Mouse (Mus musculus): Measurements from ENCODE around the gene Atrnl1. TPM values are rescaled to one million over a fixed set of nuclear protein-coding genes. Genes with fewer than 3 reads are reported as not detected.

The Atrnl1 gene
- polyA plus RNA-seq, 1 experiment from 2014 or later: 6.9 TPM

- Histone ChIP-seq H3K4me1 (ENCODE audit: control insufficient read depth, insufficient read depth, low read length) (no peaks in the 10 kb centered on the region), H3K36me3 (ENCODE audit: control insufficient read depth, insufficient read depth, low read length) (no peaks in the 10 kb centered on the region), H3K9ac (ENCODE audit: low read length) (no peak overlapping the region), H3K4me2 (ENCODE audit: low read length) (no peak overlapping the region), H3K4me3 (ENCODE audit: low read depth, low read length) (no peak overlapping the region), H3K27me3 (replicated peaks; ENCODE audit: control insufficient read depth, insufficient read depth, low read length) (no peaks in the 10 kb centered on the region), H3K27ac (ENCODE audit: low read depth, low read length) (no peak overlapping the region), H3K9me3 (replicated peaks; ENCODE audit: control insufficient read depth, low read length) (no peaks in the 10 kb centered on the region)
- ATAC-seq (no peak), DNase-seq (ENCODE audit: low spot score) (no peak)
- 91% methylated on average over 7 of the region's 7 CpGs for WGBS
Measured at GRCm38 (mm10) chr19:57833083-57833482, 222.2 kb downstream of the Atrnl1 start.

DNA sequence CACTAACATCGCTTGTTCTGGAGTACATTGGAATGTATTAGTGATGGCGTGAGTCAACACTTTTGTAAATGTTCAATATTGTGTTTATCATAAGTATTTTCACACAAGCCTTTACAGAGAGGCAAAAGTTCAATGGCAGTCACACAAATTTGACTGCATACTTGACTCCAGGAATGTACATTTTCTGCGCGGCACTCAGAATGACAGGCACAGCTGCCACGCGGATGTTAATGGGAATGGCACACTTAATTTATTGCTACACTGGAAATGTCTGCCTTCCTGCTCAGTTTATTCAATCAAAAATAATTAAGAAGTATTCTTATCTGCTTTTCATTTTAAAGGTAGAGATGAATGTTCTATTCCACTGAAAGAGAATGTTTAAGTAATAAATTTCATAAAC, 227.0 kb downstream of the Atrnl1 start:
- no peak overlapping the region for H3K9ac ChIP-seq (ENCODE audit: low read length)
- H3K4me3 ChIP-seq (ENCODE audit: low read depth, low read length): no peak overlapping the region
- WGBS: 80% methylated on average over 6 of the region's 6 CpGs
- DNase-seq (ENCODE audit: low spot score) (peak; percentile 24), ATAC-seq (no peak)
- H3K4me1 ChIP-seq (ENCODE audit: control insufficient read depth, insufficient read depth, low read length): no peaks in the 10 kb centered on the region
- 0 out of 2 replicates have a peak, but pooled peaks cover 2% of the 10 kb centered on the region for H3K9me3 ChIP-seq (replicated peaks; ENCODE audit: control insufficient read depth, low read length)
- H3K27me3 ChIP-seq (replicated peaks; ENCODE audit: control insufficient read depth, insufficient read depth, low read length): no peaks in the 10 kb centered on the region
- no peak overlapping the region for H3K4me2 ChIP-seq (ENCODE audit: low read length)
- no peak overlapping the region for H3K27ac ChIP-seq (ENCODE audit: low read depth, low read length)
- no peaks in the 10 kb centered on the region for H3K36me3 ChIP-seq (ENCODE audit: control insufficient read depth, insufficient read depth, low read length)

DNA sequence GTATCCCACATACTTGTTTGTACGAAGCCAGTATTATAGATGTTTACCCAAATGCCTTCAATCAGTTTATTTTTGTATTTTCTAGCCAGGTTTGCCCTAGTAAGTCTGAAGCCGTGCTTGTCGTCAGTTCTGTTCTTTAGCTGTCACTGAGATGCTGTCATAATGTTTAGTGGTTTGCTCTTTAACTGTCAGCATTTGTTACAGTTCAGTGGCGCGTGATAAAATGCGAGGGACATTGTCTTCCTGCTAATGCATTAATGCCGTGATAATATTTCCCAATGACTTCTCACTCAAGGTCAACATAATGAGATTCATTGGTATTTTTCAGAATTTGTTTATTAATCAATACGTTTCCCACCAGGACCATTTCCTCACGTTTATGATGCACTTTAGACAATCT, 227.7 kb downstream of the Atrnl1 start:
- no peak overlapping the region for H3K9ac ChIP-seq (ENCODE audit: low read length)
- ATAC-seq: no peak

DNA sequence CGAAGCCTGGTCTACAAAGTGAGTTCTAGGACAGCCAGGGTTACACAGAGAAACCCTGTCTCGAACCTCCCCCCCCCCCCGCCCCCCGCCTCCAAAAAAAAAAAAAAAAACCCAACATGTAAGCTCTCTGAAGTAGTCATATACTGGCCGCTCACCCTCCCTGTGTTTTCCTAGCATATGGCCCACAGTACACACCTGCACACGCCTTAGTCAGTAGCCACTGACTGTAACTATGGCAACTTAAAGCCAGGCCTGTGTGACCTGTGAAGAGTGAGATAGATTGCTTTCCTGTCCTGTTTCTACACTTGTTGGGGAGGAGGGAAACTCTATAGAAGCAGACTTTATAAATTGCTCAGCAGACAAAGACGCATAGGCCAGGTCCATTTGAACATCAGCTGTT, 239.1 kb downstream of the Atrnl1 start:
- H3K9ac ChIP-seq (ENCODE audit: low read length): no peak overlapping the region
- no peaks in the 10 kb centered on the region for H3K36me3 ChIP-seq (ENCODE audit: control insufficient read depth, insufficient read depth, low read length)
- no peaks in the 10 kb centered on the region for H3K9me3 ChIP-seq (replicated peaks; ENCODE audit: control insufficient read depth, low read length)
- H3K4me3 ChIP-seq (ENCODE audit: low read depth, low read length): no peak overlapping the region
- no peak overlapping the region for H3K27ac ChIP-seq (ENCODE audit: low read depth, low read length)
- H3K27me3 ChIP-seq (replicated peaks; ENCODE audit: control insufficient read depth, insufficient read depth, low read length): no peaks in the 10 kb centered on the region
- DNase-seq (ENCODE audit: low spot score): no peak
- 79% methylated on average over 7 of the region's 7 CpGs for WGBS
- H3K4me2 ChIP-seq (ENCODE audit: low read length): no peak overlapping the region
- no peak for ATAC-seq
- H3K4me1 ChIP-seq (ENCODE audit: control insufficient read depth, insufficient read depth, low read length): no peaks in the 10 kb centered on the region

More for the DNA sequence above, 227.7 kb downstream of the Atrnl1 start:
- no peak overlapping the region for H3K27ac ChIP-seq (ENCODE audit: low read depth, low read length)
- no peaks in the 10 kb centered on the region for H3K36me3 ChIP-seq (ENCODE audit: control insufficient read depth, insufficient read depth, low read length)
- H3K4me3 ChIP-seq (ENCODE audit: low read depth, low read length): no peak overlapping the region
- no peaks in the 10 kb centered on the region for H3K4me1 ChIP-seq (ENCODE audit: control insufficient read depth, insufficient read depth, low read length)
- H3K9me3 ChIP-seq (replicated peaks; ENCODE audit: control insufficient read depth, low read length): 0 out of 2 replicates have a peak, but pooled peaks cover 5% of the 10 kb centered on the region
- H3K27me3 ChIP-seq (replicated peaks; ENCODE audit: control insufficient read depth, insufficient read depth, low read length): no peaks in the 10 kb centered on the region
- no peak overlapping the region for H3K4me2 ChIP-seq (ENCODE audit: low read length)
- no peak for DNase-seq (ENCODE audit: low spot score)
- WGBS: 74% methylated on average over 9 of the region's 9 CpGs

- no peak overlapping the region for H3K9ac ChIP-seq (ENCODE audit: low read length)
- ATAC-seq (no peak), DNase-seq (ENCODE audit: low spot score) (no peak)
- 88% methylated on average over 4 of the region's 4 CpGs for WGBS
- no peak overlapping the region for H3K4me3 ChIP-seq (ENCODE audit: low read depth, low read length)
- no peak overlapping the region for H3K4me2 ChIP-seq (ENCODE audit: low read length)
- no peak overlapping the region for H3K27ac ChIP-seq (ENCODE audit: low read depth, low read length)
- no peaks in the 10 kb centered on the region for H3K36me3 ChIP-seq (ENCODE audit: control insufficient read depth, insufficient read depth, low read length)
- H3K4me1 ChIP-seq (ENCODE audit: control insufficient read depth, insufficient read depth, low read length): peaks cover 4% of the 10 kb centered on the region; the same call in 1 of the 2 replicates
- H3K9me3 ChIP-seq (replicated peaks; ENCODE audit: control insufficient read depth, low read length): no peaks in the 10 kb centered on the region
- H3K27me3 ChIP-seq (replicated peaks; ENCODE audit: control insufficient read depth, insufficient read depth, low read length): no peaks in the 10 kb centered on the region
Measured at GRCm38 (mm10) chr19:57868350-57868749, 257.5 kb downstream of the Atrnl1 start.

GRCm38 (mm10) chr19:57870871-57871270, 260.0 kb downstream of the Atrnl1 start:
- 26% methylated on average over 13 of the region's 13 CpGs for WGBS
- Histone ChIP-seq H3K27me3 (replicated peaks; ENCODE audit: control insufficient read depth, insufficient read depth, low read length) (no peaks in the 10 kb centered on the region), H3K27ac (ENCODE audit: low read depth, low read length) (no peak overlapping the region; the same call in 1 of the 2 replicates), H3K4me2 (ENCODE audit: low read length) (peak overlapping the region; percentile 10; the same call in 1 of the 2 replicates), H3K9ac (ENCODE audit: low read length) (no peak overlapping the region; the same call in 1 of the 2 replicates), H3K36me3 (ENCODE audit: control insufficient read depth, insufficient read depth, low read length) (no peaks in the 10 kb centered on the region), H3K9me3 (replicated peaks; ENCODE audit: control insufficient read depth, low read length) (no peaks in the 10 kb centered on the region), H3K4me3 (ENCODE audit: low read depth, low read length) (no peak overlapping the region), H3K4me1 (ENCODE audit: control insufficient read depth, insufficient read depth, low read length) (peaks cover 4% of the 10 kb centered on the region; the same call in 1 of the 2 replicates)
- ATAC-seq (no peak), DNase-seq (ENCODE audit: low spot score) (peak; percentile 41)

GRCm38 (mm10) chr19:57876057-57876456, 265.2 kb downstream of the Atrnl1 start:
- Histone ChIP-seq H3K27me3 (replicated peaks; ENCODE audit: control insufficient read depth, insufficient read depth, low read length) (no peaks in the 10 kb centered on the region), H3K4me1 (ENCODE audit: control insufficient read depth, insufficient read depth, low read length) (no peaks in the 10 kb centered on the region; the same call in 1 of the 2 replicates), H3K4me2 (ENCODE audit: low read length) (no peak overlapping the region), H3K4me3 (ENCODE audit: low read depth, low read length) (no peak overlapping the region), H3K36me3 (ENCODE audit: control insufficient read depth, insufficient read depth, low read length) (no peaks in the 10 kb centered on the region), H3K9me3 (replicated peaks; ENCODE audit: control insufficient read depth, low read length) (no peaks in the 10 kb centered on the region), H3K9ac (ENCODE audit: low read length) (no peak overlapping the region), H3K27ac (ENCODE audit: low read depth, low read length) (no peak overlapping the region)
- DNase-seq (ENCODE audit: low spot score): no peak
- ATAC-seq: no peak
- 89% methylated on average over 6 of the region's 6 CpGs for WGBS

GRCm38 (mm10) chr19:57877343-57877742, 266.5 kb downstream of the Atrnl1 start:
- Histone ChIP-seq H3K36me3 (ENCODE audit: control insufficient read depth, insufficient read depth, low read length) (no peaks in the 10 kb centered on the region), H3K27me3 (replicated peaks; ENCODE audit: control insufficient read depth, insufficient read depth, low read length) (no peaks in the 10 kb centered on the region), H3K4me3 (ENCODE audit: low read depth, low read length) (no peak overlapping the region), H3K4me1 (ENCODE audit: control insufficient read depth, insufficient read depth, low read length) (no peaks in the 10 kb centered on the region), H3K9me3 (replicated peaks; ENCODE audit: control insufficient read depth, low read length) (no peaks in the 10 kb centered on the region), H3K27ac (ENCODE audit: low read depth, low read length) (no peak overlapping the region), H3K9ac (ENCODE audit: low read length) (no peak overlapping the region), H3K4me2 (ENCODE audit: low read length) (no peak overlapping the region)
- no peak for ATAC-seq
- whole genome bisulfite sequencing: 98% methylated on average over 4 of the region's 4 CpGs
- DNase-seq (ENCODE audit: low spot score): no peak

- H3K4me3 ChIP-seq (ENCODE audit: low read depth, low read length): no peak overlapping the region
- ATAC-seq (no peak), DNase-seq (ENCODE audit: low spot score) (no peak)
- no peak overlapping the region for H3K27ac ChIP-seq (ENCODE audit: low read depth, low read length)
- no peaks in the 10 kb centered on the region for H3K36me3 ChIP-seq (ENCODE audit: control insufficient read depth, insufficient read depth, low read length)
- no peaks in the 10 kb centered on the region for H3K27me3 ChIP-seq (replicated peaks; ENCODE audit: control insufficient read depth, insufficient read depth, low read length)
- no peaks in the 10 kb centered on the region for H3K4me1 ChIP-seq (ENCODE audit: control insufficient read depth, insufficient read depth, low read length)
- no peak overlapping the region for H3K9ac ChIP-seq (ENCODE audit: low read length)
- H3K4me2 ChIP-seq (ENCODE audit: low read length): no peak overlapping the region
- 91% methylated on average over 9 of the region's 9 CpGs for WGBS
- no peaks in the 10 kb centered on the region for H3K9me3 ChIP-seq (replicated peaks; ENCODE audit: control insufficient read depth, low read length)
Measured at GRCm38 (mm10) chr19:57878583-57878982, 267.7 kb downstream of the Atrnl1 start.

Data from forebrain, embryonic 14.5 days (tissue).